Mouse (Mus musculus): ENCODE measurements at regions not wholly inside any gene's neighbourhood (a gene's known extent, or its start where the extent isn't known, plus 50 kb on each side); places are given as distances from the start of the nearest gene placed in this dataset.

GRCm38 (mm10) chr13:44663730-44664129 is 65.5 kb upstream of the Jarid2 start:
- H3K27me3 ChIP-seq (ENCODE audit: control insufficient read depth, insufficient read depth, insufficient read length): no peaks in the 10 kb centered on the region
- no peaks in the 10 kb centered on the region for H3K79me2 ChIP-seq (ENCODE audit: control insufficient read depth, insufficient read depth)
- no peak overlapping the region for H3K4me3 ChIP-seq (ENCODE audit: insufficient read depth, poor library complexity, severe bottlenecking)
- H3ac ChIP-seq (ENCODE audit: control insufficient read depth, insufficient read length, low read depth): no peak overlapping the region
- H3K79me3 ChIP-seq (ENCODE audit: low read depth): no peaks in the 10 kb centered on the region
- H3K36me3 ChIP-seq (ENCODE audit: control insufficient read depth, insufficient read depth): no peaks in the 10 kb centered on the region
- TF ChIP-seq FOSL1 (IDR thresholded peaks at IDR 0.05; ENCODE audit: insufficient read depth, low read length, poor library complexity, severe bottlenecking): no peak
- no peak for TF ChIP-seq MYOD1 (IDR thresholded peaks at IDR 0.05; ENCODE audit: control insufficient read depth, insufficient read length, low read depth)
- TF ChIP-seq CTCF (IDR thresholded peaks at IDR 0.05; ENCODE audit: control insufficient read depth, insufficient read depth, insufficient read length): no peak
- TF ChIP-seq MYOG (IDR thresholded peaks at IDR 0.05; ENCODE audit: control insufficient read depth, extremely low read depth, insufficient read length): no peak
- no peak for TF ChIP-seq MAX (IDR thresholded peaks at IDR 0.05)
- TF ChIP-seq USF1 (IDR thresholded peaks at IDR 0.05; ENCODE audit: low read depth): no peak
- no peak for TF ChIP-seq CEBPB (IDR thresholded peaks at IDR 0.05; ENCODE audit: low read depth)

- TF ChIP-seq USF1 (IDR thresholded peaks at IDR 0.05; ENCODE audit: low read depth) (no peak), CTCF (IDR thresholded peaks at IDR 0.05; ENCODE audit: control insufficient read depth, insufficient read depth, insufficient read length) (no peak), MYOG (IDR thresholded peaks at IDR 0.05; ENCODE audit: control insufficient read depth, extremely low read depth, insufficient read length) (no peak), MAX (IDR thresholded peaks at IDR 0.05) (no peak), MYOD1 (IDR thresholded peaks at IDR 0.05; ENCODE audit: control insufficient read depth, insufficient read length, low read depth) (no peak), FOSL1 (IDR thresholded peaks at IDR 0.05; ENCODE audit: insufficient read depth, low read length, poor library complexity, severe bottlenecking) (no peak), CEBPB (IDR thresholded peaks at IDR 0.05; ENCODE audit: low read depth) (no peak)
Observed at GRCm38 (mm10) chr13:44669761-44670160, 59.5 kb upstream of the Jarid2 start.

GRCm38 (mm10) chr13:44673337-44673966 is 55.8 kb upstream of the Jarid2 start:
- Histone ChIP-seq H3K27me3 (ENCODE audit: control insufficient read depth, insufficient read depth, insufficient read length) (no peaks in the 10 kb centered on the region), H3K4me3 (ENCODE audit: insufficient read depth, poor library complexity, severe bottlenecking) (no peak overlapping the region), H3K79me2 (ENCODE audit: control insufficient read depth, insufficient read depth) (no peaks in the 10 kb centered on the region), H3K36me3 (ENCODE audit: control insufficient read depth, insufficient read depth) (no peaks in the 10 kb centered on the region), H3ac (ENCODE audit: control insufficient read depth, insufficient read length, low read depth) (no peak overlapping the region), H3K79me3 (ENCODE audit: low read depth) (no peaks in the 10 kb centered on the region)
- TF ChIP-seq MYOG (IDR thresholded peaks at IDR 0.05; ENCODE audit: control insufficient read depth, extremely low read depth, insufficient read length) (no peak), CTCF (IDR thresholded peaks at IDR 0.05; ENCODE audit: control insufficient read depth, insufficient read depth, insufficient read length) (no peak), FOSL1 (IDR thresholded peaks at IDR 0.05; ENCODE audit: insufficient read depth, low read length, poor library complexity, severe bottlenecking) (peak; percentile 38), CEBPB (IDR thresholded peaks at IDR 0.05; ENCODE audit: low read depth) (no peak), MYOD1 (IDR thresholded peaks at IDR 0.05; ENCODE audit: control insufficient read depth, insufficient read length, low read depth) (peak; percentile 81), MAX (IDR thresholded peaks at IDR 0.05) (no peak)

More at GRCm38 (mm10) chr13:44669761-44670160, 59.5 kb upstream of the Jarid2 start:
- Histone ChIP-seq H3K79me2 (ENCODE audit: control insufficient read depth, insufficient read depth) (no peaks in the 10 kb centered on the region), H3K79me3 (ENCODE audit: low read depth) (no peaks in the 10 kb centered on the region), H3K4me3 (ENCODE audit: insufficient read depth, poor library complexity, severe bottlenecking) (no peak overlapping the region), H3K36me3 (ENCODE audit: control insufficient read depth, insufficient read depth) (no peaks in the 10 kb centered on the region), H3ac (ENCODE audit: control insufficient read depth, insufficient read length, low read depth) (no peak overlapping the region), H3K27me3 (ENCODE audit: control insufficient read depth, insufficient read depth, insufficient read length) (no peaks in the 10 kb centered on the region)

GRCm38 (mm10) chr13:44673967-44674357 is 55.3 kb upstream of the Jarid2 start:
- Histone ChIP-seq H3ac (ENCODE audit: control insufficient read depth, insufficient read length, low read depth) (no peak overlapping the region), H3K79me2 (ENCODE audit: control insufficient read depth, insufficient read depth) (no peaks in the 10 kb centered on the region), H3K27me3 (ENCODE audit: control insufficient read depth, insufficient read depth, insufficient read length) (no peaks in the 10 kb centered on the region), H3K4me3 (ENCODE audit: insufficient read depth, poor library complexity, severe bottlenecking) (no peak overlapping the region), H3K36me3 (ENCODE audit: control insufficient read depth, insufficient read depth) (no peaks in the 10 kb centered on the region), H3K79me3 (ENCODE audit: low read depth) (no peaks in the 10 kb centered on the region)
- TF ChIP-seq CTCF (IDR thresholded peaks at IDR 0.05; ENCODE audit: control insufficient read depth, insufficient read depth, insufficient read length) (no peak), MYOD1 (IDR thresholded peaks at IDR 0.05; ENCODE audit: control insufficient read depth, insufficient read length, low read depth) (no peak)

- no peaks in the 10 kb centered on the region for H3K79me2 ChIP-seq (ENCODE audit: control insufficient read depth, insufficient read depth)
- no peaks in the 10 kb centered on the region for H3K27me3 ChIP-seq (ENCODE audit: control insufficient read depth, insufficient read depth, insufficient read length)
- no peaks in the 10 kb centered on the region for H3K79me3 ChIP-seq (ENCODE audit: low read depth)
- H3K4me3 ChIP-seq (ENCODE audit: insufficient read depth, poor library complexity, severe bottlenecking): no peak overlapping the region
- H3K36me3 ChIP-seq (ENCODE audit: control insufficient read depth, insufficient read depth): no peaks in the 10 kb centered on the region
- TF ChIP-seq CEBPB (IDR thresholded peaks at IDR 0.05; ENCODE audit: low read depth): no peak
- no peak for TF ChIP-seq MAX (IDR thresholded peaks at IDR 0.05)
- TF ChIP-seq FOSL1 (IDR thresholded peaks at IDR 0.05; ENCODE audit: insufficient read depth, low read length, poor library complexity, severe bottlenecking): no peak
- no peak for TF ChIP-seq CTCF (IDR thresholded peaks at IDR 0.05; ENCODE audit: control insufficient read depth, insufficient read depth, insufficient read length)
- no peak for TF ChIP-seq MYOG (IDR thresholded peaks at IDR 0.05; ENCODE audit: control insufficient read depth, extremely low read depth, insufficient read length)
- no peak overlapping the region for H3ac ChIP-seq (ENCODE audit: control insufficient read depth, insufficient read length, low read depth)
Observed at GRCm38 (mm10) chr13:44674926-44675650, 54.2 kb upstream of the Jarid2 start.

All from C2C12 (cell line).